Mouse (Mus musculus) ES-Bruce4 (cell line): ENCODE data around the gene Zmat5.

Experiments
- CTCF ChIP-seq: IDR thresholded peaks from one replicate; pipeline ENCODE4 v1.8.1; 2011; ENCODE audit warnings: low read depth, low read length
- EP300 ChIP-seq: IDR thresholded peaks from 2 replicates; pipeline ENCODE4 v1.6.1; 2011; ENCODE audit warnings: low read depth, low read length; ENCODE audit not compliant: insufficient read depth
- POLR2A ChIP-seq: IDR thresholded peaks from one replicate; pipeline ENCODE4 v1.8.1; 2011; ENCODE audit warnings: low read length; ENCODE audit not compliant: insufficient read depth

GRCm38 (mm10) chr11:4678700-4679440 lies 25.6 kb upstream of the Zmat5 start:
- TF ChIP-seq CTCF (no peak), POLR2A (no peak), EP300 (no peak)
